Mouse (Mus musculus) gonadal fat pad, adult 2 months (tissue): ENCODE results near the gene DXBay18. TPM values are rescaled to one million over a fixed set of nuclear protein-coding genes. Genes with fewer than 3 reads are reported as not detected.
"Not testable (repeated sequence)": the region's sequence is repeated elsewhere in the genome, so short reads cannot be mapped to it uniquely, and the experiment has no call there.

ENCODE experiments used
- DNase-seq: peaks from one replicate; pipeline ENCODE4 v3.0.0-alpha.2; 2012; ENCODE audit warnings: low read depth
- polyA plus RNA-seq: library from polyadenylated mRNA; depleted of rRNA; stranded (reverse); fragments of >200 nt; gene quantifications from 2 replicates; pipeline ENCODE4 v1.2.3, GENCODE M21; 2012; rRNA removed

Gene DXBay18
- 0.35 and 0.55 TPM in 2 replicates for polyA plus RNA-seq

GRCm38 (mm10) chrX:73149350-73149749 lies at the start of gene DXBay18:
DXBay18 (minus strand) TSS chrX:73149450.
- DNase-seq = not testable (repeated sequence)

- DNase-seq = not testable (repeated sequence)
Measured at GRCm38 (mm10) chrX:73191934-73192333, 42.7 kb upstream of the DXBay18 start, which contains the start of gene Xlr3b. Xlr3b (plus strand) TSS chrX:73192207.

GRCm38 (mm10) chrX:73176889-73177288 lies 27.6 kb upstream of the DXBay18 start, which contains the start of gene Spin2d:
Spin2d (minus strand) TSS chrX:73176989.
- DNase-seq = not testable (repeated sequence)

GRCm38 (mm10) chrX:73148496-73148895 lies 754 bp downstream of the DXBay18 start, which contains the start of gene Xlr5b:
Xlr5b (plus strand) TSS chrX:73148796.
- DNase-seq = not testable (repeated sequence)

GRCm38 (mm10) chrX:73143218-73143618 lies 6.0 kb downstream of the DXBay18 start:
- DNase-seq = not testable (repeated sequence)

- DNase-seq = not testable (repeated sequence)
Measured at GRCm38 (mm10) chrX:73122859-73123829, 26.1 kb downstream of the DXBay18 start.

GRCm38 (mm10) chrX:73116747-73117146 lies 32.5 kb downstream of the DXBay18 start, which contains the start of gene Gm14685:
Gm14685 (plus strand) TSS chrX:73117047.
- not testable (repeated sequence) for DNase-seq

- DNase-seq = not testable (repeated sequence)
Measured at GRCm38 (mm10) chrX:73096941-73097508, 52.2 kb downstream of the DXBay18 start, which contains the start of gene Xlr3a. Xlr3a (minus strand) TSS chrX:73097095.

Other genes with a start within 250 kb of the DXBay18 start
- 9.4 and 11.9 TPM in 2 replicates for gene Cetn2, start 231.0 kb downstream of the DXBay18 start, polyA plus RNA-seq
- gene Nsdhl, start 230.9 kb downstream of the DXBay18 start, polyA plus RNA-seq = 81.3 and 90.9 TPM in 2 replicates
- 157 and 194 TPM in 2 replicates for gene Zfp185, start 162.1 kb downstream of the DXBay18 start, polyA plus RNA-seq
- gene Pnma5, start 112.3 kb downstream of the DXBay18 start, polyA plus RNA-seq = not detected in 2 replicates
- 0.03 TPM in 1 of 2 replicates, not detected in the other for gene Pnma3, start 84.7 kb downstream of the DXBay18 start, polyA plus RNA-seq
- gene Xlr4a, start 67.0 kb downstream of the DXBay18 start, polyA plus RNA-seq = 2.1 and 4.6 TPM in 2 replicates
- 1.7 and 2.3 TPM in 2 replicates for gene Xlr3a, start 52.4 kb downstream of the DXBay18 start, polyA plus RNA-seq
- gene Gm14685, start 32.4 kb downstream of the DXBay18 start, polyA plus RNA-seq = 1.00 and 1.9 TPM in 2 replicates
- not detected in 2 replicates for gene Xlr5b, start 654 bp downstream of the DXBay18 start, polyA plus RNA-seq
- not detected in 2 replicates for gene Spin2d, start 27.5 kb upstream of the DXBay18 start, polyA plus RNA-seq
- 1.2 and 1.4 TPM in 2 replicates for gene Xlr3b, start 42.8 kb upstream of the DXBay18 start, polyA plus RNA-seq
- 0.63 and 1.0 TPM in 2 replicates for gene Xlr4b, start 64.9 kb upstream of the DXBay18 start, polyA plus RNA-seq
- 7.2 and 12.1 TPM in 2 replicates for gene F8a, start 78.8 kb upstream of the DXBay18 start, polyA plus RNA-seq
- 0.81 and 1.4 TPM in 2 replicates for gene Xlr4c, start 93.7 kb upstream of the DXBay18 start, polyA plus RNA-seq
- gene Xlr3c, start 115.9 kb upstream of the DXBay18 start, polyA plus RNA-seq = 0.18 and 0.31 TPM in 2 replicates
- not detected in 2 replicates for gene Xlr5a, start 143.5 kb upstream of the DXBay18 start, polyA plus RNA-seq
- gene Xlr5c, start 143.5 kb upstream of the DXBay18 start, polyA plus RNA-seq = not detected in 2 replicates
- not detected in 2 replicates for gene Gm45015, start 187.4 kb upstream of the DXBay18 start, polyA plus RNA-seq
- 20.4 and 22.8 TPM in 2 replicates for gene Zfp275, start 193.2 kb upstream of the DXBay18 start, polyA plus RNA-seq
- gene Gm18336, start 249.3 kb upstream of the DXBay18 start, polyA plus RNA-seq = 0.08 and 0.14 TPM in 2 replicates